ENCODE assay signal across 9 mouse cellular contexts in genomic region chr9:120576662-120577013, GRCm38 (mm10). TPM values are rescaled to one million over a fixed set of nuclear protein-coding genes. Genes with fewer than 3 reads are reported as not detected.
A peak's percentile ranks its signal among the peaks of the same experiment; 100 is the strongest.
DNase-seq lines count a peak whose midpoint lies in the region; ATAC-seq and TF ChIP-seq lines count a peak whose summit lies in the region.
"Had no signal": no experiment of that assay in that cellular context is flagged by ENCODE, and none has a peak within 500 bp of the region (broad histone marks: within the 10 kb centered on the region; RNA-seq: fewer than 3 reads in every experiment).

No protein-coding gene starts in this region.

- peaks cover 12% of the 10 kb centered on the region for H3K4me1 ChIP-seq in heart, embryonic 11.5 days (ENCODE audit: control insufficient read depth, insufficient read depth, low read length)
- peaks cover 21% of the 10 kb centered on the region for H3K4me1 ChIP-seq in bone marrow macrophage, adult 2 months (ENCODE audit: control insufficient read depth, insufficient read depth, low read length)
- peaks cover 15% of the 10 kb centered on the region for H3K4me1 ChIP-seq in hindbrain, embryonic 14.5 days (replicated peaks; ENCODE audit: control insufficient read depth, insufficient read depth, low read length)
- peaks cover 27% of the 10 kb centered on the region for H3K4me1 ChIP-seq in midbrain, embryonic 12.5 days

- DNase-seq in heart, postnatal 36 days, result no peak
- no peak for DNase-seq in hindbrain, embryonic 14.5 days (ENCODE audit: low spot score)
- no peak for DNase-seq in adrenal gland, adult 8-10 months
- no peak for DNase-seq in gastrocnemius, adult 18-20 months (ENCODE audit: low spot score)
- DNase-seq in thymus, postnatal 36 days, result no peak

- no peaks in the 10 kb centered on the region for H3K9me3 ChIP-seq in heart, embryonic 11.5 days (replicated peaks; ENCODE audit: control insufficient read depth, low read length)
- H3K9me3 ChIP-seq in hindbrain, embryonic 14.5 days (ENCODE audit: control insufficient read depth, low read length), result no peaks in the 10 kb centered on the region
- no peaks in the 10 kb centered on the region for H3K9me3 ChIP-seq in midbrain, embryonic 12.5 days

- ATAC-seq in heart, embryonic 11.5 days (replicated peaks; ENCODE audit: insufficient number of reproducible peaks, low FRiP score, low TSS enrichment), result no peak
- ATAC-seq in hindbrain, embryonic 14.5 days (ENCODE audit: low FRiP score), result no peak; the same call in 1 of the 2 replicates
- 0 out of 2 replicates have a peak, but pooled peaks have one; percentile 38 for ATAC-seq in midbrain, embryonic 12.5 days (ENCODE audit: low FRiP score, low read depth)

- H3K36me3 ChIP-seq in heart, embryonic 11.5 days (ENCODE audit: control insufficient read depth, insufficient read depth, low read length), result peaks cover 21% of the 10 kb centered on the region
- H3K36me3 ChIP-seq in hindbrain, embryonic 14.5 days (replicated peaks; ENCODE audit: control insufficient read depth, insufficient read depth), result peaks cover 42% of the 10 kb centered on the region
- H3K36me3 ChIP-seq in midbrain, embryonic 12.5 days, result peaks cover 42% of the 10 kb centered on the region

- WGBS in heart, embryonic 11.5 days (ENCODE audit: insufficient replicate concordance), result 6% methylated on average over 4 of the region's 4 CpGs
- WGBS in hindbrain, embryonic 14.5 days, result 0% methylated on average over 4 of the region's 4 CpGs
- WGBS in midbrain, embryonic 12.5 days, result 7% methylated on average over 4 of the region's 4 CpGs

- peak overlapping the region; percentile 78 for H3K4me3 ChIP-seq in heart, embryonic 11.5 days (ENCODE audit: low read depth, low read length)
- H3K4me3 ChIP-seq in bone marrow macrophage, adult 2 months (ENCODE audit: insufficient read depth, low read length), result peak overlapping the region; percentile 31; the same call in 1 of the 2 replicates
- H3K4me3 ChIP-seq in hindbrain, embryonic 14.5 days (replicated peaks; ENCODE audit: low read length), result peak overlapping the region; percentile 67
- H3K4me3 ChIP-seq in midbrain, embryonic 12.5 days, result peak overlapping the region; percentile 68

- intact Hi-C loops in heart, postnatal 36 days (cut with DNase I), result no loop called here

- no peaks in the 10 kb centered on the region for H3K27me3 ChIP-seq in heart, embryonic 11.5 days (ENCODE audit: control insufficient read depth, insufficient read depth, low read length)
- H3K27me3 ChIP-seq in hindbrain, embryonic 14.5 days (ENCODE audit: control insufficient read depth, insufficient read depth, low read length), result no peaks in the 10 kb centered on the region
- H3K27me3 ChIP-seq in midbrain, embryonic 12.5 days, result no peaks in the 10 kb centered on the region

- H3K9ac ChIP-seq in heart, embryonic 11.5 days (ENCODE audit: low read depth, low read length), result no peak overlapping the region
- no peak overlapping the region for H3K9ac ChIP-seq in hindbrain, embryonic 14.5 days
- no peak overlapping the region for H3K9ac ChIP-seq in midbrain, embryonic 12.5 days (replicated peaks)

- no peak for TF ChIP-seq POLR2A in bone marrow macrophage, adult 2 months (IDR thresholded peaks at IDR 0.05; ENCODE audit: borderline replicate concordance, low read depth, low read length)

- TF ChIP-seq CTCF in bone marrow macrophage, adult 2 months (IDR thresholded peaks at IDR 0.05; ENCODE audit: low read depth, low read length), result no peak

- no peak overlapping the region for H3K27ac ChIP-seq in heart, embryonic 11.5 days (ENCODE audit: low read depth, low read length)
- H3K27ac ChIP-seq in bone marrow macrophage, adult 2 months (ENCODE audit: insufficient read depth, low read depth, low read length), result no peak overlapping the region
- no peak overlapping the region for H3K27ac ChIP-seq in hindbrain, embryonic 14.5 days
- peak overlapping the region; percentile 54 for H3K27ac ChIP-seq in midbrain, embryonic 12.5 days (replicated peaks)

- peak overlapping the region; percentile 93 for H3K4me2 ChIP-seq in heart, embryonic 11.5 days
- H3K4me2 ChIP-seq in hindbrain, embryonic 14.5 days (replicated peaks), result peak overlapping the region; percentile 83
- peak overlapping the region; percentile 92 for H3K4me2 ChIP-seq in midbrain, embryonic 12.5 days (replicated peaks)

RNA-seq across cellular contexts. Expression of gene Rpl14, which starts 5.4 kb away (rescaled TPM):
- 644 and 729 TPM in 2 replicates for polyA plus RNA-seq in heart, embryonic 11.5 days (2014; fragmentation: Nextera tagmentation; extraction: Ambion mirVana)
- 100 to 1,000 TPM; 283 to 295 TPM for total RNA-seq in heart, postnatal 36 days (2021)
- polyA plus RNA-seq in bone marrow macrophage, adult 2 months (2012; ENCODE audit: insufficient read depth, insufficient read length, missing spikeins), result 711 and 874 TPM in 2 replicates
- polyA plus RNA-seq in hindbrain, embryonic 14.5 days (2014; fragmentation: Nextera tagmentation; extraction: Ambion mirVana), result 478 and 522 TPM in 2 replicates
- 583 and 600 TPM in 2 replicates for polyA plus RNA-seq in midbrain, embryonic 12.5 days (2016; fragmentation: Nextera tagmentation; extraction: Ambion mirVana)
- total RNA-seq in adrenal gland, adult 8-10 months (2022), result 100 to 1,000 TPM; 496 to 577 (median 521) TPM
- 100 to 1,000 TPM; 308 to 335 TPM for total RNA-seq in gastrocnemius, adult 18-20 months (2021)

RNA-seq across cellular contexts. Expression of gene Entpd3, which starts 37.0 kb away (rescaled TPM):
- 0.20 and 0.66 TPM in 2 replicates for polyA plus RNA-seq in heart, embryonic 11.5 days (2014; fragmentation: Nextera tagmentation; extraction: Ambion mirVana)
- total RNA-seq in heart, postnatal 36 days (2021), result not detected
- not detected in 2 replicates for polyA plus RNA-seq in bone marrow macrophage, adult 2 months (2012; ENCODE audit: insufficient read depth, insufficient read length, missing spikeins)
- polyA plus RNA-seq in hindbrain, embryonic 14.5 days (2014; fragmentation: Nextera tagmentation; extraction: Ambion mirVana), result 4.3 and 4.4 TPM in 2 replicates
- 0.25 and 0.43 TPM in 2 replicates for polyA plus RNA-seq in midbrain, embryonic 12.5 days (2016; fragmentation: Nextera tagmentation; extraction: Ambion mirVana)
- 1 to 10 TPM in 2 of 4 experiments, under 1 TPM in 2; 0.15 to 4.7 (median 1.6) TPM for total RNA-seq in adrenal gland, adult 8-10 months (2022)
- total RNA-seq in gastrocnemius, adult 18-20 months (2021), result not detected
- total RNA-seq: hematopoietic stem cell, adult 5-6 weeks had no signal
